Mouse (Mus musculus): ENCODE measurements around the gene Parm1.

The Parm1 gene

DNA sequence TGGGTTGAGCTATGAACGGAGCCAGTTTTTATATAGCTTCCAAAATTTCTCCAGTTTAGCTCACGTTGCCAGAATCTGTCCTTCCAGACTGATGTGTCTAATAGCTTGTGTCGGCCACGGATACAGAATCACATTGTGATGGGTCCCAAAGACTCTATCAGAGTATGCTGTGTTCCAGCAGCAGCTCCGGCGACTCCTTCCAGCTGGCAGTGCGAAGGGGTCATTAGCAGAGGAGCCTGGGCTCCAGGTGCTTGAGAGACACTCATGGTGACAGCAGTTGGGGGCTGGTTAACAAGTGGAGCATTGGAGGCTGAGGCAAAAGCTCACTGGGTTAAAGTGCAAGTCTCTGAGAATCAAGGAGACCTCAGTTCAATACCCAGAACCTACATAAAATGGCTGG is 61.5 kb downstream of the Parm1 start:
- no peak for DNase-seq (ENCODE audit: low spot score)

DNA sequence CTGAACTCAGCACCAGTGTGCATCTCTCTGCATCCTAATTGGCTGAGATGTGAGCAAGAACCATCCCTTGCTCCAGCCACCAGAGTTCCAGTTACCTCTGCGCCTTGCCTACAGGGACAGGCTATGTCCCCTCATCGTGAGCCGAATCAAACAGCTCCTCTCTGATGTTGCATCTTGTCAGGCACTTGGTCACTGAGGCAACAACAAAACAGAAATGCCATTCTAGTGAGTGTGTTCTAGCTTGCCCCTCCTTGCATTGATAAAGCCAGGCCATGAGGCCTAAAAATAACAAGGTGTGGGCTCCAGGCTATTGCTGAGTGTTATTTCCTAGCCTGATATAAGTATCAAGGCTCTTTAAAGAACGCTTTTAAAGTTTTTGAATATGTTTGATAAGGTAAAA is 64.4 kb downstream of the Parm1 start:
- DNase-seq (ENCODE audit: low spot score): no peak

DNA sequence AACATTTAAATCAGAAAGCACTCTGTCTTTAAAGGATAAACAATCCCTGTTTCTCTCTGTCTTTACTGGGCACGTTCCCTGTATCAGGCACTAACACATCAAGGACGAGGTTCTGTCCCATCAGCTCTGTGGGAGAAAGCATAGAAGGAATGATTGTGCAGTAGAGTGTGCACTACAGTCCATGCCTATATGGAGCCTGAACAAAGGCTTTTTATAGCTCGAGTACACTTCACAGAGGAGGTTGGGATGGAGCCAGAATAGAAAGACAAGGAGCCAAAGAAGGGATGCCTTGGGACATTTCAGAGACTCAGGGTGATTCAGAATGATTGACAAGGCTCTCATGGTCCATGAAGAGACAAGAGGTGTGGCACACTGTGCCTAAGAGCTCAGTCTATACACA is 68.8 kb downstream of the Parm1 start:
- no peak for DNase-seq (ENCODE audit: low spot score)

DNA sequence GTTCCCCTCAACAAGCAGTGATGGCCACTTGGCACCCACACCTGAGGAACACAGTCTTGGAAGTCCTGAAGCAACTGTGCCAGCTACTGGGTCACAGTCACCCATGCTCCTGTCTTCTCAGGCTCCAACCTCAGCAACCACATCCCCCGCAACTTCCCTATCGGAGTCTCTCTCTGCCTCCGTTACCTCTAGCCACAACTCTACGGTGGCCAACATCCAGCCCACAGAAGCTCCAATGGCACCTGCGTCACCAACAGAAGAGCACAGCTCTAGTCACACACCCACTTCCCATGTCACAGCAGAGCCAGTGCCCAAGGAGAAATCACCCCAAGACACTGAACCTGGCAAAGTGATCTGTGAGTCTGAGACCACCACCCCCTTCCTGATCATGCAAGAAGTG is 76.7 kb downstream of the Parm1 start:
- no peak for DNase-seq (ENCODE audit: low spot score)

DNA sequence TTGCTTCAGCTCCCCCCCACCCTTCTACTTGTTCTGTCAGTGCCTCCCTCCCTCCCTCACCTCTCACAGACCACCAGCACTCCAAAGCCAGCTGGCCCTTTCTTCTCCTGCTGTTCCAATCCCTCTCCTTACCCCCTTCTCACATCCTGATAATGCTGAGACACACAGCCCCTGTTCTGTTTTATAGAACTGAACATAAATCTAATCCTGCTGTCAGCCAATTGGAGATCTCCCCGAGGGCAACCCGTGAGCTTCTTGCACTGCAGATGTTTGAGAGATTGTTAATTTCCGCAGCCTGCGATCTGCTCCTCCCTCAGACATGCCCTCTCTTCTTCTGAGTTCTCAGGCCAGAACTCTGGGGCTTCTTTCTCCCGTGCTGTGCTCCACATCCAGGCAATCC is 79.8 kb downstream of the Parm1 start:
- DNase-seq (ENCODE audit: low spot score): no peak

DNA sequence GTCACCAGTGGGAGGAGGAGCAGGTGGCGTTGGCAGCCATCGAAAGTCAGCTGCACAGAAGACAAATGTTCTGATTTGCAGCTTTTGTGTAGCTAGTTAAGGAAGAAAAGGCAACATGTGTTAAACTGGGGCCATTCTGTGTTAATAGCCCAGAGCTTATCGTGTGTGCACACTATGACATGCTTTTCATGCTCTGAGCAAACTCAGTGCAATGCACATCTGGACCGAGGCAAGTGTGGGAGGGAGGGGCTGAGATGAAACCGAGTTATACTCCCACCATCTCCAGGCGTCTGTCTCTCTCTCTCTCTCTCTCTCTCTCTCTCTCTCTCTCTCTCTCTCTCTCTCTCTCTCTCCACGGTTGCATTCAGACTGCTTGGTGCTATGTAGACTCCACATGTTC is 82.4 kb downstream of the Parm1 start:
- no peak for DNase-seq (ENCODE audit: low spot score)

DNA sequence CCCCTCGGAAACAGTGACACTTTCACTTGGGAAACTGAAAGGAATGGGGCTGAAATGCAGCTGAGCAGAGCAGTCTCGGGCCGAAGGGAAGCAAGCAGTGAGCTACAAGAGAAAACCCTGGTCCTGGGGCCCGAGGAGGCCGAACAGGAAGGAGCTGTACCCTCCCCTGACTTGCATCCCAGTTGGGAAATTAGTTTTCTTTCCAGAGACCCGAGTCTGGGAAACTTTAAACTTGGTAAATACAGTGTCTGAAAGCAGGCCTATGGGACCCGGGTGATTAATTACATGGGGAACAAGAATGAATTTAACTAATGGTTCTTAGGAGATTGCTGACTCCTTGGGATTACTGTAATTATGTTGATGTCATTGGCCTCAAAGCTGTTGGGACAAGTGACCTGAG is 85.9 kb downstream of the Parm1 start:
- no peak for DNase-seq (ENCODE audit: low spot score)

DNA sequence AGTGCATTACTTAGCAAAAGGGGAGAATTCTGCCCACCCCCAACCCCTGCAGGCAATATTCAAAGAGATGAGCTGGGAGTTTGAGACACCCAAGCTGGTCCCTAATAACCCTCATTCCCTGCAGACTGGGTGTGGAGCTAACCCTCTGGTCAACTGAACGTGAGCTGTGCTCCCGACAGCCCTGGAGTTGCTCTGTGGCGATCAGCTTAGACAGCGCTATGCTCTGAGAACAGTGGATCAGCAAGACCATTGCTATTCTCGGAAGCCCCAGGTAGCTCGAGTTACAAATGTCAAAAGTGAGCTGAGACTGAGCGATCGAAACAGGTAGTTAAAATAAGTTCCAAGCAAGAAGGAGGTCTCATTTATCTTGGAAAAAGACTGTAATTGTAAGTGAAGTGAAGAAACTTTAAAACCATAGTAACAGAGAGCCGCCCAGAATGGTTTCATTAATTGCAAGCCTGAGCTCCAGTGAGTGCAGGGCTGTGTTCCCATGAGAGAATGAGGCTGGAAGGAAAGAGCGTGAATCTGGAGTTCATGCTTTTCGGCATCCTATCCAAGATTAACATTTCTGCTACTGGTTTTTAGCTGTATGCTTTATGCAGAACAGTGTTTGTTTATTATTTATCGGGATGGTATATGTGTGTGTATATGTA is 86.5 kb downstream of the Parm1 start:
- DNase-seq (ENCODE audit: low spot score): no peak

DNA sequence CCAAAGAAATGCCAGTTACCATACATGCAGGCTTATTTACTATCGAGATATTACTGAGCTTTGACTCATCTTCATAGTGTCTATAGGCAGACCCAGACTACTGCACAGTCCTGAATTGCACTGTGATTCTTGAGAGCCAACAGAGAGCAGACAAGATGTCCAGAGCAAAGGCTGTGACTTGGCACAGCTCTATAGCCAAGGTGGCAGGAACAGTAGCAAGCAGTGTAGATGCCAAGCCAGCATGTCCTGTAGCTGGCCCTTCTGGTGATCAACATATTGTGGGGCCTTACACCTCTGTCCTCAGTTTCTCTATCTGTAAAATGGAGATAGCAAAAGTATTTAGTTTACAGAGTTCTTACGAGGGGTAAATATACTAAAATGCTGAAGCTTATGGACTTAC is 89.8 kb downstream of the Parm1 start:
- DNase-seq (ENCODE audit: low spot score): no peak

DNA sequence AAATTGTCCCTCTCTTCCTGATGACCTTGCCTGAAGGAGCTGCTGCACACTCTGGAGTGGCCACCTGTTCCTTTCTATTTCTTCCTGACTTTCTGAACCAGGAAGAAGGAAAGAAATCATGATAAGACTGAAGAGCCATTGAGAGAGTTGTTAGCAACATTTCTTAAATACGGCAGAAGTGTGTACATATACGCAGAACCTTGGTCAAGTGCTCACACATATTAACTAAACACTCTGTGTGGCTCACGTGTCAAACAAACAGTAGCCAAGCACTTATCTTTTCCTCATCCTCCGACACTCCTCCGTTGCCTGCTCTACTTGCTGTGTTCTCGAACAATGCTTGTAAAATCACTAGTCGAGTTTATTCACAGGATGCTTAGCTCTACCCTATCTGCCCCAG is 90.4 kb downstream of the Parm1 start:
- no peak for DNase-seq (ENCODE audit: low spot score)

DNA sequence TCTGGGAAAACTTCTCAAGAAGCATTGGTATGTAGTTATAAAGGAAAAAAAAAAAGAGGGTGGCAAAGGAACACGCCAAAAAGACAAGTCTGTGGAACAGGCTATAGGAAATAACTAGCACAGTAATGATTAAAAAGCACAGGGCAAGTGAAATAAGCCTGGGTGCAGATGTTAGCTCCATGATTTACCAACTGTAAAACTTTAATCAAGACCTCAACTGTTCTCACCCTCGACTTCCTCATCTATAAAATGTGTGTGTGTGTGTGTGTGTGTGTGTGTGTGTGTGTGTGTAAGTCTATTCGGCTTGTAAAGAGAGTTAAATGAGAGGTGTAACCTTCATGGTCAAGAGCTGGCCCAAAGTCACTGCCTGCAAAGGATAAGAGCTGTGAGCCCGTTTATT is 91.6 kb downstream of the Parm1 start:
- no peak for DNase-seq (ENCODE audit: low spot score)

DNA sequence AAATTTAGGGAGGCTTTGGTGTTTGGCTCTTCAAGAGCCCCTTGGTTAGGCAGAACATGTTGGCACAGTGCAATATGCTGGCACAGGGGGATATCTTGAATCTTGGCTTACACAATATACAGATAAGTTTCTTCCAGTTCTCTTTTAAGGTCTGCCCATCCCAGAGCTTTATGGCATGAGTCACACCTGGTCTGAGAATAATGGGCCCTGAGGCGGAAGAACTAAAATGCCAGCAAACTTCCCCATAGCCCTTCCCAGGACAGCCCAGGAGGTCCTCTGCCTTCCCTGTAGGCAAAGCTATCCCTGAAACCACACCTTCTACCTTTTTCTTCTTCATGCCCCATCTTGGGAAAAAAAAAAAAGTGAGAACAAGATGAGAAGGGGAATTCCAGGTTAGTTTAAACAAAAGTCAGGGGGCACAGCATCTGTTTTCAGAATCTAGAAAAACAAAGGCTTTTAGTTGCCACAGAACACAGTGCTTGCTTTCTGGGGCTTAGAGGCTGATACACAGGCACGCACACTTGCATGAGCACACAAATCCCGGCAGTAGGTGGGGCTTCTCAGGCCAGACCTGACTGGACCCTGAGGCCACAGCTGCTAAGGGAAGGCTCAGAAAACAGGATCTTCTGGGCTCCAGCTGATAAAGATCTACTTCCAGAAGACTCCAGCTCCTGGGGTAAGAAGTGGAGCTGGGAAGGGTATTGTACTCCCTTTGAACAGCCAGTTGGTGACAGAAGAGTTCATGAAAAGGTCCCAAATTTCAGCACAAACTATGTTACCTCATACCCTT is 92.3 kb downstream of the Parm1 start:
- no peak for DNase-seq (ENCODE audit: low spot score)

DNA sequence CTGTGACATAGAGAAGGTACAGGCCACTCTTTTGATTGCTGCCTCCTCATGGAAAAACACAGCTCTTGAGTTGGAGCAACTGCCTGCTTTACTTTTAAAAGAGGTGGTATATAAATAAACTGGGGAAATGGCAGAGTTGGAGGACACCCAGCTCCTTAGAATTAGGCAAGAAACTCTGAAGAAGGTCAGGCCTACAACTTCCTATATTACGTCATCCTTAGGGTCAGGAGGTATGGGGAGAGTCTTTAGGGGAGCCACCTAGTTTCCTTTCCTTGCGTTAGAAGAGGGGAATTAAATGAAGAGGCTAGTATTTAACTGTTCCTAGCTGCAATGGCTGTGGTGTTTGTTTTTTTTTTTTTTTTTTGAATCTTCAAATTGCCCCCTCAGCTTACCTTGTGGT is 93.1 kb downstream of the Parm1 start:
- DNase-seq (ENCODE audit: low spot score): no peak

DNA sequence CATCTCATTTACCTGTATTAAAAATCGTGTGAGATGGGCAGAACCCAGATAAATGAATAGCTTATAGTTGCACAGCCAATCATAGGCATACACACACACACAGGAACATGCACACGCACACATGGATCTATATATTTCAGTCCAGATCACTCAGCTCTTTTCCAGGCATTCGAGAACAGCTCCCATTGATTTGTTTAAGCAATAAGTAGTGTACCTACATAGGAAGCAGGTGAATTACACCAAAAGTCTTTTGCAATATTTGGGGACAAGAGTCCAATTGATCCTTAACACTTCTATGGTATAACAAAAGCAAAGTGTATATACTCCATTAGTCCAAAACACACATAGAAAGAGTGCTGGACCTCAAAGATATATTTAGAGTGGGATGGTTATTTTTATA is 94.2 kb downstream of the Parm1 start:
- no peak for DNase-seq (ENCODE audit: low spot score)

DNA sequence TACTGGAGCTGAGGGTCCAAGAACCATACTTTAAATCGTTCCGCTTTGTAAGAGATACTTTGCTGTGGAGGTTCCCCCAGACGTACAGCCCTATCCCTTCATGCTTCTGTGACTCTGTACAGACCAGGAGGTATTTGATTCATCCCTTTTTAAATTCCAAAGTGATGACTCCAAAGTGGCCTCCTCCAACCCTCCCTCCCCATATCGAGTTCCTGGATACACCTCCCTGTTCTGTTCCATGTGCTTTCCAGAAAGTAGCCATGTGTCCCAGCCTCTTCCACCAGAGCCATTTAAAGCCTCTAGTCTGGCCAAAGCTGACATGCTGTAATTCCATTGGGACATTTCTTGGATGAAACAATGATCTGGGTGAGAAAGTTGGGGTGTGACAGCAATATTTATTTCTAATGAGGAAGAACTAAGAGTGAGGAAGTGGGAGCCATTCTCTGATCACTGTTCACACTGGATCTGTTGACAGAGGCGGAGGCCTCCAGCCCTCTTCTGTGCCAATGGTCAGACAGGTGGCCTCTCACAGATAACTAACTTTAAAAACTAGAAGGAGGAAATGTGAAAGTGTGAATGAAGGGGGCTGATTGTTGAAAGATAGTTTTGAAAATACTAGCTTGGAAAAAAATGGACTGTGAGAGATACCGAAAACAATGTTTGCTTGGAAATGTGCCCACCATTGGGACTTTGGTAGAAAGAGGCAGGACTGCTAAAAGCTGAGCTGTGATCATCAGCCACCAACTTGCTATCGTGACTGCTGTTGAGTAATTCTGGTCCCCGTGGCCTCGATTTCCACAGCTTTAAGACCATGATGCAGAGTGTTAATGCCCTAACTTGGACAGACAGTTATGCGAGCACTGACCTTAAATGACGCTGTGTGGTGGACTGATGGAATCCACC is 100.2 kb downstream of the Parm1 start:
- no peak for DNase-seq (ENCODE audit: low spot score)

DNA sequence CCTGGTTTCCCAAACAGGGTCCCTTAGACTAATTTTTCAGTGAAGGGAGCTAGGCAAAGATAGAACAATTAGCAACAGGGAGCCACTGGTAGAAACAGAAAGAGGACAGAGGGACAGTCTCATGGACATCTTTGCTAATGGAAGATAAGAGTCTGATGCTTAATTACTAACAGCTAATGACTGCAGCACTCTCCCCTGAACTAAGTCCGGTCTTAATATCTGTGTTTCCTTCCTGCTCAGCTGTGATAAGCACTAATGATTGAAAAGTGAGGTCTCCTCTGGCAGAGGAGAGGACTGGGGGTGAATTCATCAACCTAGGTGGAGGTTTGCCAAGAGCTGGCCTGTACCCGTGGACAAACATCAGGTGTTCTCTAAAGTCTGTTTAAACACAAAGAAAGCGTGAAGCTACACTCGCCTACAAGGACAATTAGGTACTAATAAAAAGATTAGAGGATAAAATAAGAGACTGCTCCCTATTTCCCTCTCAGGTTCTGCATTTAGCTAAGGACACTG is 101.3 kb downstream of the Parm1 start:
- DNase-seq (ENCODE audit: low spot score): no peak

DNA sequence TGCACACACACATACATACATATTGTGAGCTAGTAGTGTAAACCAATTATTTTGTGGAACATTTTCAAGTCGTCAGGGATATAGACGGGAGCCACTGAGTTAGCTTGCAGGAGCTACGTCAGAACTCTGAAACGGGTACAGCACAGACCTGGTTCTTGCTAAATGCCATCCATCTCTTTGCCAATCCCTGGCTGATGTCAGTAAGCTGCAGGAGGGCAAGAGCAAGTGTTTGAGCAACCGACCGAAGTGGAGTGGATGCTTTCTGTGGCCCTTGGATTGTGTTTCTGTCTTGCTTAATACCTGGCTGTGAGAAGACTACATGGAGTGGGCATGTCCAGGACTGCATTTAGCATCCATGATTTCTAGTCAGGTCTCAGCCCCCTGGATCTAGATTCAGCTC is 103.8 kb downstream of the Parm1 start:
- DNase-seq (ENCODE audit: low spot score): no peak

DNA sequence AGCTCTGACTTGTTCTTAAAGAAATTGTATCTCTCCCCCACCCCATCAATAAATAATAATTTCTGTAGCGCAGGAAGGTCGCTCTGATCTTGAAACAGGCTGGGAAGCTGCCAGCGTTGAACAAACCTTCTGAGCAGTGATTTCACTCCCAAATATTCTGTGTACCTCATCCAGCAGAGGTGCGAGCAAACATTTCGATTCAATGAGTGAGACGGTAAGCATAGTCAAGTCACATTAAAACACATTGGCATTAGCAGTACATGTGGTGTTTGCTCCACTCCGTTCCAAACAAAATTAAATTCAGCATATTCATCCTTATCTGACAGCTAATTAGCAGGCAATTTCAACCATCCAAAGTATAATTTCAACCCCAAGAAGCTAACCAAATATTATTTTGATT is 109.4 kb downstream of the Parm1 start:
- DNase-seq (ENCODE audit: low spot score): no peak

DNA sequence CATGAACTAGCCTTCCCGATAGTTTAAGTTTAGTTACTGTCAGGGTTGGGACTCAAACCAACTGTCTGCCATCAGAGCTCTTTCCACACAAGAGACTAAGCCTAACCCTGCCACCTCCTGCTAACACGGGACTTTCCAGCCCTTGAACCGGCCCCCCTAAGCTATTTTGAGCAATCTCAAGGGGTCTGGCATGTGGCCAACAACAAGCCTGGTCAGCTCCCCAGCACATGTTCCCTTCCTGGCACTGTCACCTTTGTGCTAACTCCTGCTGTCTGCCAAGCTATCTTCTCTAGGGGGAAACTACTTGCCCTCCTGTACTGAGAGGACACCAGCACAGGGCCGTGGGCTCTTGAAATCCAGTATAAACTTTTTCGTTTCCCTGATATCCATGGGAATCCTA is 112.1 kb downstream of the Parm1 start:
- DNase-seq (ENCODE audit: low spot score): no peak

DNA sequence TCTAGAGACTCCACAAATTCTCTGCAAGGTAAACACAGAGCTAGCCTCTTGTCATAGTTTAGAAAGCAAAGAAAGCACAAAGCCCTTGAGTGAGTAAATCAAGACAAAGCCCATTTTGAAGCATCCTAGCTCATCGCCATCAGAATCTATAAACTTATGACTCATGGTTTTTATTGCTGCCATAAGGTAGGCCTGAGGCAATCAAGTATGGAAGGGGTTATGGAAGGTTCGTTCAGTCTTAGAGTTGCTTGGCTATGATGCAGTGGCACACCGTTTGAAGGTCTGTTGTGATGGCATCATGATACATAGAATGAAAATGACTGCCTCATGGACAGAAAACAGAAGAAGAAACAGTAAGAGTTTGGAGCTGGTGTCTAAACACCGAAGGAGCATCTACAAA is 133.9 kb downstream of the Parm1 start:
- no peak for DNase-seq (ENCODE audit: low spot score)

DNA sequence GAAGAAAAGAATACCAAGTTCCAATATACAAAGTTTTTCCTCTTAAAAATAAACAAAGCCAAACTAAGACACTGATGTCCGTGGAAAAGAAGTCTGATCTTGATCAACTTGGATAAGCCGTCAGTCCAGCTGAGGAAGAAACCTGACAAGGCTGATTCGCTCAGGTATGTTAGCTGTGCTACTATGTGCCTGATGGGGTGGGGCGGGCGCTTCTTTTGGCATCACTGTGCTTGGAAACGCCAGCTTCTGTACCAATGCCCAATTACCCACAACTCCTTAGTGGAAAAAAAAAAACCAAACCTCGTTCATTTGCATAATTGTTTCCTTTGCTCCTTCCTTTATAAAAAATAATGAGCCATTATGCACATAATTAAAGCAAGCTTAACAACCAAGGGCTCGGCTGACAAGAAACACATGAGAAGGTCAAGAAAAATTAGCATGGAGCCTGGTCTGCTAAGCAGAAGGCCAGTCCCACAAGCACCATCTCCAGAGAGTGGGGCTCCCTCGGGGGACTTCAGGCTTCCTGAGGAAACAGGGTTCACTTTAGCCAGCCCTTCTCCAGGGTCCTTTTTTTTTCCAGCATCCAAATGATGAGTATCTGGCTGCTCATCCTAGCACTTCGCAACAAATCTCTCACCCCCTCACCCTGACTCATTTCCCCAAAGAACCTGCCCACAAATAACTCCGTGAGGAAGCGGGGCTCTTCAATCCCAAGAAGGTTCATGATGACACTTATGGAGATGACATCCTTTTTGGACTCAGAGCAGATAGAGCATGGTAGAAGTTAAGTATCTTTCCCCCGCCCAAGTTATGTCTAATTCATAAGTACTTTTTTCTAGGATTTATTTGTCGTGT is 135.9 kb downstream of the Parm1 start:
- DNase-seq (ENCODE audit: low spot score): no peak

Data from embryo, embryonic 10.5 days (tissue).